Mouse (Mus musculus) kidney, adult 2 months (tissue): ENCODE measurements at regions not wholly inside any gene's neighbourhood (a gene's known extent, or its start where the extent isn't known, plus 50 kb on each side); places are given as distances from the start of the nearest gene placed in this dataset.

Experiments
- CTCF ChIP-seq: fragments of 200-500 bp; conservative IDR thresholded peaks from 2 replicates; pipeline ENCODE4 v1.5.1; 2011; ENCODE audit warnings: low read depth, mild to moderate bottlenecking, control low read depth, low read length, moderate library complexity, mixed read lengths; ENCODE audit not compliant: insufficient read depth, insufficient read length
- POLR2A ChIP-seq: fragments of 200-500 bp; IDR thresholded peaks from one replicate; pipeline ENCODE4 v1.6.1; 2011; ENCODE audit warnings: low read depth, low read length, control low read depth

DNA sequence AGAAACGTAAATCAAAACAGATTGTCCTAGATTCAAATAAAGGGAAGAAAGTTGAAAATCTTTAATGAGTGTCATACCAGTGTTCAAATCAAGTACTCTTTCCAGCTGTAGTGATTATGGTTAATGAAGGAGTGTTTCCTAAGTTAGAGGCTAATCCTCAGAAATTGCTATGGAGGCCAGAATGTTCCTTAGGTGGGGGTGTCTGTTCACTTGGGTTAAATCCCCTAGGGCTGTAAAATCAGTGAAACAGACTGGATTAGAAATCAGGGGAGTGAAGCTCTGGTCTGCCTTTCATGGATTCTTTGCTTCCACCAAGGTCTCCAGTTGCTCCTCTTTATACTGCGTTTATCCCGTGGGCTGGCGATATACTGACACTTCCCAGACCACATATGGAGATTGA, 270.7 kb upstream of the 1700056E22Rik start:
- no peak for TF ChIP-seq POLR2A
- TF ChIP-seq CTCF, result no peak
